Mouse (Mus musculus): ENCODE results near the gene Prrx2.

DNA sequence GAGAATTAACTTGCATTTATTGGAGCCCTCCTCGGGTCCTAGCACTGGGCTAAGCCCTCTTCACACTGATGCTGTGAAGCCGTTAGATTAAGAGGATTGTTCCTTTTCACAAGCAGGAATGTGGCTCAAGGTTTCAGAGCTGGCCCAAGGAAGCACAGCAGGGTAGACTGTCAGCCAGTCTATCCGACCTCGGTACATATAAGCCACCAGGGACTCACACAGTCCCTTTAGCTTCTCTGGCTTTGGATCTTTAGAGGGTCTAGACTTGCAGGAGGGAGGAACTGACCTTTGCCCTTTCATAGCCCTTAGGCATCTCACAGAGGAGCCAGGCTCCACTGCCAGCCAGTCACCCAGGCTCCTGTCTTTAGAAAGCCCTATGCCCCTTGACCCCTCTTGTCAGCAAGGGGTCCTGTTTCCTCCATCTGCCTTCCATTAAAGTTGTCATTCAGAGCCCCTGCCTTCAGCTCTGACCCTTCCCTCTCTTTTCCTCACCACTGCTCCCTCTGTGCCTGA is 4.4 kb upstream of the Prrx2 start, which contains the start of gene Asb6:
- TF ChIP-seq CTCF (IDR thresholded peaks at IDR 0.05; ENCODE audit: extremely low read depth, insufficient read length, insufficient replicate concordance, low read depth, low read length) = no peak
- no peak for TF ChIP-seq POLR2A (IDR thresholded peaks at IDR 0.05; ENCODE audit: low read depth, low read length)

Measured in small intestine, adult 2 months (tissue).